Mouse (Mus musculus): ENCODE results near the gene 1700014D04Rik. TPM values are rescaled to one million over a fixed set of nuclear protein-coding genes. Genes with fewer than 3 reads are reported as not detected.

The 1700014D04Rik gene
- polyA plus RNA-seq, 1 experiment from 2014 or later = not detected

- Histone ChIP-seq H3K36me3 (ENCODE audit: control insufficient read depth, insufficient read depth, low read length) (peaks cover 9% of the 10 kb centered on the region; the same call in 1 of the 2 replicates), H3K4me3 (ENCODE audit: low read depth, low read length) (peak overlapping the region; percentile 93), H3K9ac (ENCODE audit: low read depth, low read length) (peak overlapping the region; percentile 93), H3K27ac (ENCODE audit: low read depth, low read length) (peak overlapping the region; percentile 100), H3K27me3 (replicated peaks; ENCODE audit: control insufficient read depth, insufficient read depth, low read length) (no peaks in the 10 kb centered on the region), H3K9me3 (ENCODE audit: control insufficient read depth, low read length) (no peaks in the 10 kb centered on the region), H3K4me2 (peak overlapping the region; percentile 91), H3K4me1 (replicated peaks; ENCODE audit: control insufficient read depth, insufficient read depth, low read length) (peaks cover 44% of the 10 kb centered on the region)
- DNase-seq (ENCODE audit: low spot score) = no peak
- 0 out of 2 replicates have a peak, but pooled peaks have one; percentile 17 for ATAC-seq (replicated peaks; ENCODE audit: low FRiP score)
- WGBS = 26% methylated on average over 9 of the region's 9 CpGs
Observed at GRCm38 (mm10) chr13:59770847-59771246, 24.3 kb upstream of the 1700014D04Rik start.

DNA sequence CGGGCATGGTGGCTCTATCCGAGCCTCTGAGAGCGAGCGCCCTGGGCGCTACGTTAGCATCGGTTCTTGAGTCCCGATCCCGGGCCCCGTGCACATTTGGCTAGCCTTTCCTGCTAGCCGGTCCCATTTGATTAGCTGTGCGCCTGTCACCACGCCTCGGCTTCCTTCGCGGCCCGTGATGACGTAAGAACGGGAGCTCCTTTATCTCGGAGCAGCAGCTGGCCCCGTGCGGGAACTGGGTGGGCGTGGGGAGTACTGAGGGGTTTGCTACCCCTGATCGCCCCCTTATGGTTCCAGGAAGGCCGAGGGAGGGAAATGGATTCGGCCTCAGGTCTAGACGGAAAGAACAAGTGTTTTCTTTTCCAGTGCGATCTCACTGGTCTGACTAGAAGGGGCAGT is 23.6 kb upstream of the 1700014D04Rik start:
- ATAC-seq (replicated peaks; ENCODE audit: low FRiP score) = peak; percentile 85
- peak overlapping the region; percentile 93 for H3K4me3 ChIP-seq (ENCODE audit: low read depth, low read length)
- H3K9me3 ChIP-seq (ENCODE audit: control insufficient read depth, low read length) = no peaks in the 10 kb centered on the region
- peak overlapping the region; percentile 100 for H3K27ac ChIP-seq (ENCODE audit: low read depth, low read length)
- WGBS = 0% methylated on average over 28 of the region's 28 CpGs
- peak overlapping the region; percentile 93 for H3K9ac ChIP-seq (ENCODE audit: low read depth, low read length)
- H3K4me2 ChIP-seq = peak overlapping the region; percentile 91
- no peaks in the 10 kb centered on the region for H3K27me3 ChIP-seq (replicated peaks; ENCODE audit: control insufficient read depth, insufficient read depth, low read length)
- DNase-seq (ENCODE audit: low spot score) = peak; percentile 91
- H3K4me1 ChIP-seq (replicated peaks; ENCODE audit: control insufficient read depth, insufficient read depth, low read length) = peaks cover 48% of the 10 kb centered on the region
- H3K36me3 ChIP-seq (ENCODE audit: control insufficient read depth, insufficient read depth, low read length) = peaks cover 8% of the 10 kb centered on the region; the same call in 1 of the 2 replicates

DNA sequence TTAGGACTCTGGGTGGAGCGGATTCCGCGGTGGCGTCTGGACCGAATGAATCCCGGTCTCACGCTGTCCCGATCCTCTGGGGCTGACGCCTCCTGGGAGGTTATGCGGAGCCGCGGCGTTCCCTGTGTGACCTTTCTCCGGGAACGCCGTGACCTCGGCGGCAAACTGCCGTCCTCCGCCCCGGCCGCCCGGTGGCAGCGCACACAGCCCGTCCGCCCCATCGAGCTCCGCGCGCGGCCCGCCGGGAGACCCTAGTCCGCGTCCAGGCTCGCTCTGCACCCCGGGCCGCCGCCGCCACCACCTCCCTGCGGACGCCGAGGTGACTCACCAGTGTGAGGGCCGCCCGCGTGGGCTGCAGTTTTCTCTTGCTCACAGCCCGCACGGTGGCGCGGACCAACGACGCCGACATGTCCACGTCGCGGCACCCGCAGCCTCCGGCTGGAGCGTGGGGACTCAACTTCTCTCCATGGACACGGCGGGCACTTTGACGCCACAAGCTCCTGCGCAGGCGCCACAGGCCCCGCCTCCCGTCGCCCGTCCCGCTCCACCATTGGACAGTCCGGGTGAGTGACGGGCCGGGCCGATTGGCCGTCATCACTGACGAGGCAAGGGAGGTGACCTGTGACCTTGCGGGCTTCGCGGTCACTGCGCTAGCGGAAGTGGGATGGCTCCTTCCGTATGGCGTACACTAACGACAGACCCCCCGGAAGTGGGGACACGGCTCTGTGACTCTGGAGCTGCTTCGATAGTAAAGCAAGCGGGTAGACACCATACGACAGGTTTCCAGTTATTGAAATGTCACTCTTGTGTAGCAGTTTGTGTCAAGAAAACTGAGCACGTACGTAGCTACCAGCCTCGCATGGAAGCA is 23.0 kb upstream of the 1700014D04Rik start, which contains the start of gene Isca1:
Gene Isca1 (minus strand): TSS at position 515 of the 868 bp plus-strand sequence.
- Histone ChIP-seq H3K27ac (ENCODE audit: low read depth, low read length) (peak within 1 kb of the TSS; percentile 100), H3K9ac (ENCODE audit: low read depth, low read length) (peak within 1 kb of the TSS; percentile 93), H3K27me3 (replicated peaks; ENCODE audit: control insufficient read depth, insufficient read depth, low read length) (no peaks in the 10 kb centered on the region), H3K4me3 (ENCODE audit: low read depth, low read length) (peak within 1 kb of the TSS; percentile 93), H3K9me3 (ENCODE audit: control insufficient read depth, low read length) (no peaks in the 10 kb centered on the region), H3K4me2 (peak within 1 kb of the TSS; percentile 91), H3K4me1 (replicated peaks; ENCODE audit: control insufficient read depth, insufficient read depth, low read length) (peaks cover 48% of the 10 kb centered on the region), H3K36me3 (ENCODE audit: control insufficient read depth, insufficient read depth, low read length) (peaks cover 6% of the 10 kb centered on the region; the same call in 1 of the 2 replicates)
- DNase-seq (ENCODE audit: low spot score) (peak; percentile 99), ATAC-seq (replicated peaks; ENCODE audit: low FRiP score) (peak; percentile 94)
- whole genome bisulfite sequencing = under 1% methylated on average over 91 of the region's 91 CpGs

DNA sequence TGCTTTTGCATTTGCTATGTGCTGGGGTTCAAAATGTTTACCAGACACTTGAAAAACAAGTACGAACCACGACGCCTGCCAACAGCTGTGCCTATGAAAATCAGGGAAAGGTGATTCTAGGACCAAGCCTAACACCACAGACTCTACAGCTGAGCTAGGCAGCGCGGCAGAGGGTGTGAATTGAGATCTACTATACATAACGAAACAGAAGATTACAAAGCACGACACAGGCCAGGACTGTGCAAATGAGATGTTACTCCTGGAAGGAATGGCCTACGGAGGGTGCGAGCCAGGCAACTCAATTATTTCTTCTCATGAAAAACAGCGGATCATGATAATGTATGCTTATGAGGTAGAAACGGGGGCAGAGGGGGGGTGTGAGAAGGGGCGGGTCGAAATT is 22.0 kb upstream of the 1700014D04Rik start:
- DNase-seq (ENCODE audit: low spot score) (no peak), ATAC-seq (replicated peaks; ENCODE audit: low FRiP score) (no peak)
- Histone ChIP-seq H3K27ac (ENCODE audit: low read depth, low read length) (peak overlapping the region; percentile 100), H3K4me1 (replicated peaks; ENCODE audit: control insufficient read depth, insufficient read depth, low read length) (peaks cover 50% of the 10 kb centered on the region), H3K27me3 (replicated peaks; ENCODE audit: control insufficient read depth, insufficient read depth, low read length) (no peaks in the 10 kb centered on the region), H3K9ac (ENCODE audit: low read depth, low read length) (peak overlapping the region; percentile 93), H3K36me3 (ENCODE audit: control insufficient read depth, insufficient read depth, low read length) (peaks cover 6% of the 10 kb centered on the region; the same call in 1 of the 2 replicates), H3K4me2 (peak overlapping the region; percentile 76), H3K4me3 (ENCODE audit: low read depth, low read length) (peak overlapping the region; percentile 93), H3K9me3 (ENCODE audit: control insufficient read depth, low read length) (no peaks in the 10 kb centered on the region)
- WGBS = 24% methylated on average over 13 of the region's 13 CpGs

GRCm38 (mm10) chr13:59766786-59767515 is 20.4 kb upstream of the 1700014D04Rik start:
- H3K27ac ChIP-seq (ENCODE audit: low read depth, low read length) = peak overlapping the region; percentile 56
- WGBS = 65% methylated on average over 11 of the region's 11 CpGs
- peak overlapping the region; percentile 93 for H3K4me3 ChIP-seq (ENCODE audit: low read depth, low read length)
- H3K4me1 ChIP-seq (replicated peaks; ENCODE audit: control insufficient read depth, insufficient read depth, low read length) = peaks cover 55% of the 10 kb centered on the region
- peaks cover 9% of the 10 kb centered on the region for H3K36me3 ChIP-seq (ENCODE audit: control insufficient read depth, insufficient read depth, low read length)
- H3K27me3 ChIP-seq (replicated peaks; ENCODE audit: control insufficient read depth, insufficient read depth, low read length) = no peaks in the 10 kb centered on the region
- DNase-seq (ENCODE audit: low spot score) (no peak), ATAC-seq (replicated peaks; ENCODE audit: low FRiP score) (no peak)
- no peaks in the 10 kb centered on the region for H3K9me3 ChIP-seq (ENCODE audit: control insufficient read depth, low read length)
- H3K4me2 ChIP-seq = peak overlapping the region; percentile 76
- H3K9ac ChIP-seq (ENCODE audit: low read depth, low read length) = peak overlapping the region; percentile 50

DNA sequence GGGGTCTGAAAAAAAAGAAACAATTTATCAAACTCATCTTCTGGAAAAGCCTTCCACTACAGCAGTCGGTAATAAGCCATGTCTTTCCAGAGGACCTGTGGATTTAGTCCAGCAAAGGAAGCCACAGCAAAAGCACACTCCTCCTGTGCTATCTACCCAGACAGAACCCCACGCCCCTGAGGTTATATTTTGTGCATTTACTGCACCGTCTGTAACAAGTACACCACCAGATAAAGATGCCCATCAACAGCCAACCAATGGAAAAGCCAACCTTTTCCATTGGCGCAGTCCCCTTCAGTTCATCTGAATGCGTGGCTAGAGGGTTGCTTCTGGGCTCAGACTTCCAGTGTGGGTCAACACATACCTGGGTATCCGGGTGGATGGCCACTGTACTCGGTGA is 16.2 kb upstream of the 1700014D04Rik start:
- Histone ChIP-seq H3K9me3 (ENCODE audit: control insufficient read depth, low read length) (no peaks in the 10 kb centered on the region), H3K4me3 (ENCODE audit: low read depth, low read length) (no peak overlapping the region), H3K27ac (ENCODE audit: low read depth, low read length) (peak overlapping the region; percentile 46; the same call in 1 of the 2 replicates), H3K9ac (ENCODE audit: low read depth, low read length) (no peak overlapping the region), H3K4me2 (peak overlapping the region; percentile 18; the same call in 1 of the 2 replicates), H3K4me1 (replicated peaks; ENCODE audit: control insufficient read depth, insufficient read depth, low read length) (peaks cover 40% of the 10 kb centered on the region), H3K27me3 (replicated peaks; ENCODE audit: control insufficient read depth, insufficient read depth, low read length) (no peaks in the 10 kb centered on the region), H3K36me3 (ENCODE audit: control insufficient read depth, insufficient read depth, low read length) (peaks cover 41% of the 10 kb centered on the region)
- DNase-seq (ENCODE audit: low spot score) = no peak
- 72% methylated on average over 7 of the region's 7 CpGs for WGBS
- ATAC-seq (replicated peaks; ENCODE audit: low FRiP score) = peak; percentile 77

DNA sequence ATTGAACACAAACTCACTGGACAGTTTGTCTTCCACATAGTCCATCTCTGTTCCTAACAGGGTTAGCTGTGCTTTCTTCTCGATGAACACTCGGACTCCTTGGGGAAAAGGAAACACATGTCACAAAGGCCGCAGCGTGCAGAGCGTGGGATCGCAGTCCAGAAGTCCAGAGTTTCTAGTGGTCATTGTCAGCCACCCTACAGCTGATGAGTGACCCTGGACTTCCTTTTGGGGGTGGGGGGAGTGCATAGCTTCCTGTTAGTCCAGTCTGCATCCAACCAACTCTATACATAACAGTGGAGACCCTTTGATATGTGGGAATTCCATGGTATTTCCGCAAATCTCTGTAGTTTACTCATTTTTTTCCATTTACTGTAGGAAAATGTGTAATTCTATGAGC is 10.4 kb upstream of the 1700014D04Rik start:
- Histone ChIP-seq H3K9ac (ENCODE audit: low read depth, low read length) (no peak overlapping the region), H3K36me3 (ENCODE audit: control insufficient read depth, insufficient read depth, low read length) (peaks cover 53% of the 10 kb centered on the region), H3K27me3 (replicated peaks; ENCODE audit: control insufficient read depth, insufficient read depth, low read length) (no peaks in the 10 kb centered on the region), H3K4me3 (ENCODE audit: low read depth, low read length) (no peak overlapping the region), H3K4me1 (replicated peaks; ENCODE audit: control insufficient read depth, insufficient read depth, low read length) (no peaks in the 10 kb centered on the region), H3K9me3 (ENCODE audit: control insufficient read depth, low read length) (0 out of 2 replicates have a peak, but pooled peaks cover 3% of the 10 kb centered on the region), H3K27ac (ENCODE audit: low read depth, low read length) (no peak overlapping the region; the same call in 1 of the 2 replicates), H3K4me2 (no peak overlapping the region)
- DNase-seq (ENCODE audit: low spot score) (no peak), ATAC-seq (replicated peaks; ENCODE audit: low FRiP score) (no peak)
- WGBS = 85% methylated on average over 7 of the region's 7 CpGs

DNA sequence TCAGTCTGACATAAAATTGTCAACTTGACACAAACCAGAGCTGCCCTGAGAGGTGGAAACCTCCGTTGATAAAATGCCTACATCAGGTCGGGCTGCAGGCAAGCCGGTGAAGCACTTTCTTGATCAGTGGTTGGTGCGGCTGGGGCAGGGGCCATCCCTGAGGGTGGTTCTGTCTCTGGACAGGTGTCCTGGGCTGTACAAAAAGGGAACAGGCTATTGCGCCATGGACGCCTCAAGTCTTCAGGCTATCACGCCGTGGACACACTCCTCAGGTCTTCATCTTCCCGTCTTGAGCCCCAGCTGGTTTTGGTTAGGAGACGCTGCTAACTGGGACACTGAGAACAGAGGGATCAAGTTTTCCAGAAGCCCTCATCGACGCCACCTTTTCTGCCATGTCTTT is 3.8 kb upstream of the 1700014D04Rik start:
- 56% methylated on average over 12 of the region's 12 CpGs for WGBS
- ATAC-seq (replicated peaks; ENCODE audit: low FRiP score) = no peak
- no peak for DNase-seq (ENCODE audit: low spot score)
- H3K36me3 ChIP-seq (ENCODE audit: control insufficient read depth, insufficient read depth, low read length) = peaks cover 11% of the 10 kb centered on the region; the same call in 1 of the 2 replicates
- no peaks in the 10 kb centered on the region; the same call in 1 of the 2 replicates for H3K4me1 ChIP-seq (replicated peaks; ENCODE audit: control insufficient read depth, insufficient read depth, low read length)
- H3K9ac ChIP-seq (ENCODE audit: low read depth, low read length) = no peak overlapping the region
- H3K4me2 ChIP-seq = no peak overlapping the region
- H3K27me3 ChIP-seq (replicated peaks; ENCODE audit: control insufficient read depth, insufficient read depth, low read length) = no peaks in the 10 kb centered on the region
- no peak overlapping the region for H3K27ac ChIP-seq (ENCODE audit: low read depth, low read length)
- 0 out of 2 replicates have a peak, but pooled peaks cover 3% of the 10 kb centered on the region for H3K9me3 ChIP-seq (ENCODE audit: control insufficient read depth, low read length)
- no peak overlapping the region for H3K4me3 ChIP-seq (ENCODE audit: low read depth, low read length)

Data from liver, embryonic 11.5 days (tissue).